Mouse (Mus musculus) neural tube, embryonic 12.5 days (tissue): Measurements from ENCODE around the gene Slfn5. TPM values are rescaled to one million over a fixed set of nuclear protein-coding genes. Genes with fewer than 3 reads are reported as not detected.
"Not testable (repeated sequence)": the region's sequence is repeated elsewhere in the genome, so short reads cannot be mapped to it uniquely, and the experiment has no call there.

Experiments
- ATAC-seq: fragments of 200-750 bp; cut with Nextera tagmentation; 2 replicates; pipeline ENCODE4 v1.8.0; 2017; ENCODE audit warnings: low read depth, mild to moderate bottlenecking, moderate TSS enrichment, moderate library complexity; ENCODE audit not compliant: low FRiP score
- H3K27ac ChIP-seq: fragments of 300-500 bp; sonication (generic); 2 replicates; pipeline ENCODE4 v1.5.1; 2016
- H3K27me3 ChIP-seq: fragments of 300-500 bp; sonication (generic); replicated peaks from 2 replicates; pipeline ENCODE4 v1.6.1; 2016; ENCODE audit warnings: mild to moderate bottlenecking
- H3K36me3 ChIP-seq: fragments of 300-500 bp; sonication (generic); 2 replicates; pipeline ENCODE4 v1.6.1; 2016; ENCODE audit warnings: mild to moderate bottlenecking
- H3K4me1 ChIP-seq: fragments of 300-500 bp; sonication (generic); 2 replicates; pipeline ENCODE4 v1.6.1; 2016
- H3K4me2 ChIP-seq: fragments of 300-500 bp; sonication (generic); replicated peaks from 2 replicates; pipeline ENCODE4 v1.6.1; 2016; ENCODE audit warnings: mild to moderate bottlenecking
- H3K4me3 ChIP-seq: fragments of 300-500 bp; sonication (generic); 2 replicates; pipeline ENCODE4 v1.5.1; 2016
- H3K9ac ChIP-seq: fragments of 300-500 bp; sonication (generic); 2 replicates; pipeline ENCODE4 v1.6.1; 2016; ENCODE audit warnings: mild to moderate bottlenecking
- H3K9me3 ChIP-seq: fragments of 300-500 bp; sonication (generic); 2 replicates; pipeline ENCODE4 v1.6.1; 2016; ENCODE audit warnings: mild to moderate bottlenecking
- WGBS: fragments of 180-500 bp; shearing (Covaris S2); methylation state at CpG from one replicate; pipeline ENCODE4 v1.1.7; 2016; 5-methylcytosine and 5-hydroxymethylcytosine counted together
- polyA plus RNA-seq: library from polyadenylated mRNA; unstranded; fragments of >200 nt; fragmentation: Nextera tagmentation; extraction: Ambion mirVana; gene quantifications from 2 replicates; pipeline ENCODE4 v1.2.1, GENCODE M21; 2016

Gene Slfn5
- polyA plus RNA-seq, 1 experiment from 2014 or later = 1.6 TPM

DNA sequence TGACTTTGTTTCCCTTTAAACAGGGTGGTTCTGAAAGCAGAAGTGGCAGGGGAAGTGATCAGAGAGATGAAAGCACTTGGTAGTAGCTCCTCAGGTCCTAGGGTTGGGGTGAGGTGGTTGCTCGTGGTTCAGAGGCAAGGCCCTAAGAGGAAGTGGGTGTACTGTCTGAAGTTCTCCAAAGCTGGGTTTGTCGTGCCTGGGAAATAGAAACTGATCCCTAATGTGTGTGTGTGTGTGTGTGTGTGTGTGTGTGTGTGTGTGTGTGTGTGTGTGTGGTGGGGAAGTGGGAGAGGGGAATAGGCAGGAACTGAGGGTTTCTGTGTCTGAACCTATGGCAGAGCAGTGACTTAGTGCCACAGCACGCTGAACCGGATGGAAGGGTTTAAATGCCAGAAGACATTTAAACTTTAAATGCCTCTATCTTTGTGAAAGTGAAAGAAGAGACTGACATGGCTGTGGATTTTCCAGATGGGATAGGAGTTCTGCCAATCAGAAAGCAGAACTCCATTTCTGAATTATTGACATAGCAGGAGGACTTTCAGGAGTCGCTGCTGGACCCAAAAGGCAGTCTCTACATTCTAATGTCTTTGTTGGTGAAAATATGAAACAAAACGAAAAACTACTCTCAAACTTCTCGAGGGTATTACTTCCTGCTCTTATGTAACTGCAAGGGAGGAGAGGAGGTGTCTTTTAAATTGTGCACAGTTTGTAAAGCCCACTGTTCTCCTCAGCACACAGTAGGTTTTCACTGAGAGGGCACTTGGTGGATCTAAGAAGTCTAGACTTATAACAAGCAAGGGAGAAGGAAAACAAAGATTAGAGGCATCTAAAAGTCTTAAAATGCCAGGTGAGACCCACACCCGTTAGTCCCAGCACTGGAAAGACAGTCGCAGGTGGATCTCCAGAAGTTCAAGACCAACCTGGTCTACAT, 1.7 kb downstream of the Slfn5 start:
- Histone ChIP-seq H3K4me3 (no peak overlapping the region), H3K9me3 (no peaks in the 10 kb centered on the region), H3K36me3 (no peaks in the 10 kb centered on the region), H3K27ac (no peak overlapping the region), H3K27me3 (peaks cover 42% of the 10 kb centered on the region), H3K9ac (no peak overlapping the region), H3K4me1 (peaks cover 6% of the 10 kb centered on the region; the same call in 1 of the 2 replicates), H3K4me2 (no peak overlapping the region)
- ATAC-seq = no peak
- WGBS = 71% methylated on average over 9 of the region's 9 CpGs

DNA sequence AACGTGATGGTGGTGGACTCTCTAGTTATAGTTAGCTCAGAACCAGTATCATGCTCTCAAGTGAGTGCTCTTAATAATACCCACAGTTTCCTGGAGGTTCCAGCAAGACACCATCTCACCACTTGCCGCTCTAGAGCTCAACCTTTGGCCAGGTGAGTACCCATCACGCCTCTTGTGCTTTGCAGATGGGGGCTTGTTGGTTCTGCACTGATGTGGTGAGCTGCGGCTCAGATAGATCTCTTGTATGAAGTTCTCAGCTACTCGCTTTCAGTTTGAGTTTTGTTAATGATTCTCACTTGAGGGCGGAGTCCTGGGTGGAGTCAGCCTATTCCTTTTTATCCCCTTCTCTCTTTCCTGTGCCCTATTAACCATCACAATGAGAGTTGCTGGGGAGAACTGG, 3.5 kb downstream of the Slfn5 start:
- H3K9me3 ChIP-seq = no peaks in the 10 kb centered on the region
- H3K27me3 ChIP-seq = peaks cover 37% of the 10 kb centered on the region
- WGBS = 73% methylated on average over 6 of the region's 6 CpGs
- H3K9ac ChIP-seq = no peak overlapping the region
- peaks cover 6% of the 10 kb centered on the region; the same call in 1 of the 2 replicates for H3K4me1 ChIP-seq
- H3K4me2 ChIP-seq = no peak overlapping the region
- no peaks in the 10 kb centered on the region for H3K36me3 ChIP-seq
- no peak overlapping the region for H3K4me3 ChIP-seq
- no peak overlapping the region for H3K27ac ChIP-seq
- ATAC-seq = no peak

DNA sequence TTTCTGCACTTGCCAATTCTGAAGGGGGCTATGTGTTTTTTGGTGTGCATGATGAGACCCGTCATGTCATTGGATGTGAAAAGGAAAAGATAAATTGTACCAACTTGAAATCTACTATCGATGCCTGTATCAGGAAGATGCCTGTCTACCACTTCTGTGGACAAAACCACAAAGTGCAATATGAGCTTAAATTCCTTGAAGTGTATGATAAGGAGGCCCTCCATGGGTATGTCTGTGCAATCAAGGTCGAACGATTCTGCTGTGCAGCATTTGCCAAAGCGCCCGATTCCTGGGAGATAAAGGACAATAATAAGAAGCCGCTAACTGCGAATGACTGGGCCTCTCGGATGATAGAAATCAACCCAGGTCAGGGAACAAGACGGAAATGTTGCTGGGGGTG, 5.8 kb downstream of the Slfn5 start:
- Histone ChIP-seq H3K27ac (no peak overlapping the region), H3K9ac (no peak overlapping the region), H3K4me2 (no peak overlapping the region), H3K4me3 (no peak overlapping the region), H3K27me3 (peaks cover 17% of the 10 kb centered on the region), H3K9me3 (no peaks in the 10 kb centered on the region), H3K4me1 (no peaks in the 10 kb centered on the region), H3K36me3 (no peaks in the 10 kb centered on the region)
- 79% methylated on average over 10 of the region's 10 CpGs for WGBS
- ATAC-seq = no peak

DNA sequence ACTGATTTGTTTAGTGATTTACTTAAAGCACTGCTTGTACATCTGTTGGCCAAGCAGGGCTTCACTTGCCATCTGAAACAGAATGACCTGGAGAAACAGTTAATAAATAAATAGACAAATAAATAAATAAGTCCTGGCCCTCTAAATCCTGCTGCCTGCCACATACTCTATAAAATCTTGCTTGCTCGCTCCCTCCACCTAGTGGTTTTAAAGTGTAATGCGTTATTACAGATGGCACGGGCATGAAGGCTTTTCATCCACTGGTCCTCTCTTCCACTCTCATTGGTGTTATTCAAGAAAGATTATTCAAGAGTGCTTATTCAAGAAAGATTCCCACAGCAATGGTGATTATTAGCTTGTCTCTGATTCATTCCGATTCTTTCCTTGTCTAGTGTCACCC, 8.5 kb downstream of the Slfn5 start:
- no peaks in the 10 kb centered on the region for H3K27me3 ChIP-seq
- no peak overlapping the region for H3K4me3 ChIP-seq
- no peaks in the 10 kb centered on the region for H3K36me3 ChIP-seq
- no peak overlapping the region for H3K4me2 ChIP-seq
- 21% methylated on average over 4 of the region's 4 CpGs for whole genome bisulfite sequencing
- no peaks in the 10 kb centered on the region for H3K9me3 ChIP-seq
- no peak for ATAC-seq
- no peak overlapping the region for H3K9ac ChIP-seq
- no peaks in the 10 kb centered on the region for H3K4me1 ChIP-seq
- no peak overlapping the region for H3K27ac ChIP-seq

DNA sequence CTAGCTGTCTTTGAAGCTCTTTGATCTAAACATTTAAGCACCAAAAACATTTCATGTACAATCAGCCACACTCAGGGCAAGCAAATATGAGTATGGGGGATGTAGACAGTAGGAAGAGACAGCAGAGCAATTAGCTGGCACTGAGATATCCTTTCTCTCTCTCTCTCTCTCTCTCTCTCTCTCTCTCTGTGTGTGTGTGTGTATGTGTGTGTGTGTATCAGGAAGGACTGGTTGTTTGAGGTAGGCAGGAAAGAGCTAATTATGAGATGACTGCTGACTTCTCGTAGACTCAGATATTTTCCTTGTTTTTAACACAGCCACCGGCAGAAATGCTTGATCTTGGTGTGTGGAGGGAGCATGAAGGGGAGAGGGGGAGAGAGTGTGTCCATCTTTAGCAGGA, 10.6 kb downstream of the Slfn5 start:
- H3K4me2 ChIP-seq = no peak overlapping the region
- H3K9ac ChIP-seq = no peak overlapping the region
- 91% methylated on average over 2 of the region's 2 CpGs for WGBS
- no peaks in the 10 kb centered on the region for H3K9me3 ChIP-seq
- no peaks in the 10 kb centered on the region for H3K36me3 ChIP-seq
- no peak overlapping the region for H3K4me3 ChIP-seq
- H3K27me3 ChIP-seq = no peaks in the 10 kb centered on the region
- no peak overlapping the region for H3K27ac ChIP-seq
- no peaks in the 10 kb centered on the region for H3K4me1 ChIP-seq
- ATAC-seq = no peak

DNA sequence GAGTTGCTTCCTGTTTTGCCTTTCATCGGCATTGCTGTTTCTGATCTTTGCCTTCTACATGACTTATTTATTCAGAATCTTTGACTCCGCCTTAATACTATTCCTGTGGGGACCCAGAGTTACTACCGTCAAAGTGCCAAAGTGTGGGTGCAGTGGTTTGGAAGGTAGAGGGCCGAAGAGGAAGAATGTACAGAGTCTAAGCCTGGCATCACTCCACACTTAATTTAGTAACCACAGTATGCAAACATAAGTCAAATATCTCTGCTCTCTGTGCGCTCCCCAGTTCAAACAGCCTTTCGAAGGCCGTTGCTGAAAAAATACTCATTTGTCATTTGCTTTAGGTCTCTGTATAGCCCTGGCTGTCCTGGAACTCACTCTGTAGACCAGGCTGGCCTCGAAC, 11.1 kb downstream of the Slfn5 start:
- Histone ChIP-seq H3K4me3 (no peak overlapping the region), H3K27me3 (no peaks in the 10 kb centered on the region), H3K36me3 (no peaks in the 10 kb centered on the region), H3K9ac (no peak overlapping the region), H3K27ac (no peak overlapping the region), H3K4me1 (no peaks in the 10 kb centered on the region), H3K9me3 (no peaks in the 10 kb centered on the region), H3K4me2 (no peak overlapping the region)
- ATAC-seq = no peak
- WGBS = 91% methylated on average over 8 of the region's 8 CpGs

DNA sequence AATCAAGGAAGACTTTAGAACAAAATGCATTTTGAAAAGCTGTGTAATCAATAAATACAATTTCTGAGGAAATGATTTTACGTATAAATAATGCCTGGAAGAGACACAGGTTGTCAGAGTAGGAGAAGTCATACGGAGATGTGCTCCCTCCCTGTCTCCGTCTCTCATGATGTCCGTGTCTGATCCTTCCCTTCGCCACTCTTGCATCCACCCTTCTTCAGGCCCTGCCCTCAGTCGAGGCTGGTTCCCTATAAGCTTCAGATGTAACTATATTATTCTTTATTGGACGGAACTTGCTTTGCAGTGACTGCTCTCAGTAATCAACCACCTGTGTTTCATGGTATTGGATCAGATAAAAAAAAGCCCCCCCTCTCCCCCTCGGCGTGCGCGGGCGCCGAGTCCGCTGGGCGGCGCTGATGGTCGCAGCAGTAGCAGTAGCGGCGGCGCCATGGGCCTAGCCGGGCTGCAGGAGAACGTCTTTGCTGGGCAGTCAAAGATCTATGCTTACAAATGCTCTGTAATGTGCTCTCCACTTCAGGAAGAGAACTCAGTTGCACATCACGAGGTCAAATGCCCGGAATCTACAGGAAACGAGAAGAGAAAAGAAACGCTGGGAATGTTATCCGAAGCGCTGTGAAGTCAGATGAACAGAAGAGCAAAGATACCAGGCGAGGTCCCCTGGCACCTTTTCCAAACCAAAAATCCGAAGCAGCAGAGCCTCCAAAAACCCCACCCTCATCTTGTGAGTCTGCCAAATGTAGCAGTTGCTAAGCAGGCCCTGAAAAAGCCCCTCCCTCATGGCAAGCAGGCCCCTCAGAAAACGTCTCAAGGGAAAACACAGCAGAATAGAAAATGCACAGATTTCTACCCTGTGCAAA, 19.8 kb downstream of the Slfn5 start:
- no peak overlapping the region for H3K27ac ChIP-seq
- H3K9me3 ChIP-seq = no peaks in the 10 kb centered on the region
- H3K4me2 ChIP-seq = peak overlapping the region; percentile 55
- no peaks in the 10 kb centered on the region for H3K4me1 ChIP-seq
- H3K36me3 ChIP-seq = no peaks in the 10 kb centered on the region
- 0 out of 2 replicates have a peak overlapping the region, but pooled peaks have one; percentile 3 for H3K4me3 ChIP-seq
- no peak for ATAC-seq
- WGBS = 10% methylated on average over 31 of the region's 31 CpGs
- H3K27me3 ChIP-seq = no peaks in the 10 kb centered on the region
- no peak overlapping the region; the same call in 1 of the 2 replicates for H3K9ac ChIP-seq

DNA sequence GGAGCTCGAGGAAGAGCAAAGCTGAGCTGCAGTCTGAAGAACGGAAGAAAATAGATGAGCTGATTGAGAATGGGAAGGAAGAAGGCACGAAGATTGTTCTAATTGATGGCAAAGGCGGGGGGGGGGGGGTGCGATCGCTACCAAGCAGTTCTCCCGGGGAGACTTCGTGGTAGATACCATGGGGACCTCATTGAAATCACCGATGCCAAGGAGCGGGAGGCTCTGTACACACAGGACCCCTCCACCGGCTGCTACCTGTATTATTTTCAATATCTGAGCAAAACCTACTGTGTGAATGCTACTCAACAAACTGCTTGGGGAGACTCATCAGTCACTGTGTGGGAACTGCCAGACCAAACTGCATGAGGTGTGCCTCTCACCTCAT, 20.4 kb downstream of the Slfn5 start:
- 75% methylated on average over 11 of the region's 11 CpGs for WGBS
- H3K4me1 ChIP-seq = no peaks in the 10 kb centered on the region
- no peaks in the 10 kb centered on the region for H3K36me3 ChIP-seq
- no peak overlapping the region; the same call in 1 of the 2 replicates for H3K9ac ChIP-seq
- no peak overlapping the region for H3K4me3 ChIP-seq
- H3K27ac ChIP-seq = no peak overlapping the region
- no peaks in the 10 kb centered on the region for H3K9me3 ChIP-seq
- H3K27me3 ChIP-seq = no peaks in the 10 kb centered on the region
- ATAC-seq = no peak
- peak overlapping the region; percentile 55; the same call in 1 of the 2 replicates for H3K4me2 ChIP-seq

DNA sequence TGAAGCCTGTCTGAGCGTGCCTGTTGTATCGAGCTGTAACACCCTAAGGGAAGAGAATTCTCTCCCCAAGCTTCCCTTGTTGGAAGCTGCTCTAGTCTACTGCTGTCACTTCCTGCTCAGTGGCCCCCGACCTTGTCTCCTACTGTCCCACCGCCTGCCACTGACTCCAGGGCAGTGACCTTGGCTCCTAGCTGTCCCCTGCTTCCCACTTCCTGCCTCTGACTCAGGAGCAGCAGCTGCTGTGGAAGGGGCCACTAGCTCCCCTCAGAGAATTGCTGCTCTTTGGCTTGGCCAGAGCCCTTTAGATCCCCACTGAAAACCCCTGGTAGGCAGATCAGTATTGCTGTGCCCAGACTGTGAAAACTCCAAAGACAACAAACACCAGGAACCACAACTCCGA, 22.8 kb downstream of the Slfn5 start:
- no peak for ATAC-seq
- WGBS = 38% methylated on average over 5 of the region's 5 CpGs
- H3K4me1 ChIP-seq = no peaks in the 10 kb centered on the region

DNA sequence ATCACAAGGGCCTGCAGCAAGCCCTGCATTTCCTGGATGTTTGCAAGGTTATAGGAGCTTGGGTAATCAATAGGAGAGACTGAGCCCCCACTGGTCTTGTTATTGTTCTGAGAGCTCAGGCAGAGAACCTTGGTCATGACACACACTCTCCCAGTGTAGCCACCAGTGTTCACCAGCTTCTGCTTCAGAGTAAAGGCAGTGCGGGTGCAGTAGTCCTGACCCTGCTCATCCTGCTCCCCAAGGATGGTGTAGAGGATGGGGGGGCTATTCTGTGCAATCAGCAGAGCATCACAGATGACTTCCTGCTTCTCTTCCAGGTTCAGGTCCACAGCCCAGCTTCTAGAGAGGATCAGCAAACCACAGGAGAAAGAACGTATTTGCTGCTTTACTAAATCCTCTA, 31.3 kb downstream of the Slfn5 start:
- not testable (repeated sequence) for H3K4me2 ChIP-seq, H3K27ac ChIP-seq, H3K4me1 ChIP-seq, H3K9ac ChIP-seq, H3K4me3 ChIP-seq, H3K9me3 ChIP-seq, H3K36me3 ChIP-seq, H3K27me3 ChIP-seq, ATAC-seq
- WGBS = 92% methylated on average over 2 of the region's 2 CpGs

More for the DNA sequence above, 22.8 kb downstream of the Slfn5 start:
- Histone ChIP-seq H3K27ac (no peak overlapping the region), H3K9me3 (no peaks in the 10 kb centered on the region), H3K9ac (no peak overlapping the region), H3K27me3 (no peaks in the 10 kb centered on the region), H3K4me2 (no peak overlapping the region), H3K36me3 (no peaks in the 10 kb centered on the region), H3K4me3 (no peak overlapping the region)

DNA sequence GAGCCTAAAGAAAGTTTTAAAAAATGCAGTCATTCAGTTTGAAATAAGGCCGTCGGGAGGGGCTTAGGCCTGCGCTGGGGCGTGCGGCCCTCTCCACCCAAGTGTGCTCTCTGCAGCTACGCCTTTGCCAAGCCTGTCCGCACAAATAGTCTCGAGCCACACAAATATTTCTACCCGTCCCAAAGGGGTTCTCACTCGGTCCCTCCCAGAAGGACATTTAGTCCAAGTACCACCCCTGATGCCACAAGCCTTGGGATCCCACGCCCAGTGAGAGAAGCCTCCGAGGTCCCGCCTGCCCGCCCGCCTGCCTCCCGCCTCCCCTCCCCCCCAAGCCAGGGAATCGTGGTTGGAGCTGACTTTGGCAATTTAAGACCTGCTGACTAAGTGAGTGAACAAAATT, 32.0 kb downstream of the Slfn5 start:
- Histone ChIP-seq H3K9me3 (no peaks in the 10 kb centered on the region), H3K9ac (no peak overlapping the region), H3K4me3 (no peak overlapping the region), H3K4me2 (no peak overlapping the region), H3K27me3 (no peaks in the 10 kb centered on the region), H3K36me3 (peaks cover 5% of the 10 kb centered on the region; the same call in 1 of the 2 replicates), H3K4me1 (no peaks in the 10 kb centered on the region), H3K27ac (no peak overlapping the region)
- WGBS = 89% methylated on average over 17 of the region's 17 CpGs
- ATAC-seq = no peak

DNA sequence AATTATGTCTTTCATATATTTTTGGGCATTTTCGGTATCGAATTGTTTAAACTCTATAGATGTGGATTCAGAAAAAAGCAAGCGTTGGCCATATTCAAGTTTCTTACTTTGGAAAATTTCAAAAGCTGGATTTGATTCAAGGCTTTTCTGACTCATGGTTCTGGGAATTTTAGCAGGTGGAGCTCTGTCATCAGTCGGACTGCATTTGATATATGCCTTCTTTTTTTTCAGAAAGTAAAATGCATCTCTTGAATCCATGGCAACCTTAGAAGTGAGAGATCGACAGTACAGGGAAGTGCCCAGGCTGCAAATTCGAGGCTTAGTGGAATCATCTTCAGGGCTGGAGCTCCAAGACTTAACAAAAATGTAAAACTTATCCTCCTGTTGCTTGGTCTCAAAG, 36.5 kb downstream of the Slfn5 start:
- Histone ChIP-seq H3K4me2 (no peak overlapping the region), H3K27ac (no peak overlapping the region), H3K36me3 (0 out of 2 replicates have a peak, but pooled peaks cover 2% of the 10 kb centered on the region), H3K9ac (no peak overlapping the region), H3K4me1 (peaks cover 13% of the 10 kb centered on the region), H3K27me3 (no peaks in the 10 kb centered on the region; the same call in 1 of the 2 replicates), H3K9me3 (no peaks in the 10 kb centered on the region), H3K4me3 (no peak overlapping the region)
- WGBS = 87% methylated on average over 6 of the region's 6 CpGs
- ATAC-seq = no peak
